Mouse (Mus musculus) kidney, adult 2 months (tissue): ENCODE measurements at regions not wholly inside any gene's neighbourhood (a gene's known extent, or its start where the extent isn't known, plus 50 kb on each side); places are given as distances from the start of the nearest gene placed in this dataset.
"Not testable (repeated sequence)": the region's sequence is repeated elsewhere in the genome, so short reads cannot be mapped to it uniquely, and the experiment has no call there.

Source experiments
- DNase-seq: peaks from one replicate; pipeline ENCODE4 v3.0.0; 2021
- H3K27ac ChIP-seq: fragments of 200-500 bp; 2 replicates; pipeline ENCODE4 v1.5.1; 2012; ENCODE audit warnings: low read depth, low read length, control low read depth, inconsistent platforms; ENCODE audit not compliant: insufficient read depth
- H3K27me3 ChIP-seq: fragments of 200-500 bp; replicated peaks from 2 replicates; pipeline ENCODE4 v1.6.1; 2012; ENCODE audit warnings: mild to moderate bottlenecking, moderate library complexity, low read length, inconsistent platforms; ENCODE audit not compliant: control insufficient read depth, insufficient read depth
- H3K36me3 ChIP-seq: fragments of 200-500 bp; 2 replicates; pipeline ENCODE4 v1.6.1; 2012; ENCODE audit warnings: mild to moderate bottlenecking, moderate library complexity, low read length, inconsistent platforms; ENCODE audit not compliant: control insufficient read depth, insufficient read depth
- H3K4me1 ChIP-seq: fragments of 200-500 bp; 2 replicates; pipeline ENCODE4 v1.6.1; 2011; ENCODE audit warnings: low read length; ENCODE audit not compliant: control insufficient read depth, insufficient read depth
- H3K4me3 ChIP-seq: fragments of 200-500 bp; 2 replicates; pipeline ENCODE4 v1.5.1; 2011; ENCODE audit warnings: mild to moderate bottlenecking, low read depth, low read length, control low read depth; ENCODE audit not compliant: insufficient read depth
- CTCF ChIP-seq: fragments of 200-500 bp; conservative IDR thresholded peaks from 2 replicates; pipeline ENCODE4 v1.5.1; 2011; ENCODE audit warnings: low read depth, mild to moderate bottlenecking, control low read depth, low read length, moderate library complexity, mixed read lengths; ENCODE audit not compliant: insufficient read depth, insufficient read length
- POLR2A ChIP-seq: fragments of 200-500 bp; IDR thresholded peaks from one replicate; pipeline ENCODE4 v1.6.1; 2011; ENCODE audit warnings: low read depth, low read length, control low read depth
- WGBS: fragments of 180-500 bp; shearing (Covaris S2); methylation state at CpG from one replicate; pipeline ENCODE4 v1.1.7; 2018; 5-methylcytosine and 5-hydroxymethylcytosine counted together

GRCm38 (mm10) chr8:5030651-5031050 lies 74.5 kb downstream of the Slc10a2 start:
- no peaks in the 10 kb centered on the region for H3K27me3 ChIP-seq
- H3K27ac ChIP-seq, result peak overlapping the region; percentile 23; the same call in 1 of the 2 replicates
- DNase-seq, result peak; percentile 92
- WGBS, result 31% methylated on average over 3 of the region's 3 CpGs
- H3K36me3 ChIP-seq, result no peaks in the 10 kb centered on the region
- TF ChIP-seq CTCF (no peak), POLR2A (no peak)
- H3K4me1 ChIP-seq, result 0 out of 2 replicates have a peak, but pooled peaks cover 5% of the 10 kb centered on the region
- H3K4me3 ChIP-seq, result no peak overlapping the region

- Histone ChIP-seq H3K27me3 (no peaks in the 10 kb centered on the region), H3K36me3 (no peaks in the 10 kb centered on the region), H3K4me1 (no peaks in the 10 kb centered on the region), H3K27ac (no peak overlapping the region), H3K4me3 (no peak overlapping the region)
- TF ChIP-seq CTCF (no peak), POLR2A (no peak)
- DNase-seq, result peak; percentile 56
- 56% methylated on average over 1 of the region's 1 CpGs for WGBS
Measured at GRCm38 (mm10) chr8:5012368-5012767, 92.8 kb downstream of the Slc10a2 start.

- 87% methylated on average over 3 of the region's 3 CpGs for WGBS
- Histone ChIP-seq H3K27ac (no peak overlapping the region), H3K27me3 (no peaks in the 10 kb centered on the region), H3K4me3 (no peak overlapping the region), H3K4me1 (no peaks in the 10 kb centered on the region), H3K36me3 (no peaks in the 10 kb centered on the region)
- no peak for TF ChIP-seq CTCF
- TF ChIP-seq POLR2A, result no peak
- DNase-seq, result no peak
Measured at GRCm38 (mm10) chr8:5011771-5012170, 93.4 kb downstream of the Slc10a2 start.

DNA sequence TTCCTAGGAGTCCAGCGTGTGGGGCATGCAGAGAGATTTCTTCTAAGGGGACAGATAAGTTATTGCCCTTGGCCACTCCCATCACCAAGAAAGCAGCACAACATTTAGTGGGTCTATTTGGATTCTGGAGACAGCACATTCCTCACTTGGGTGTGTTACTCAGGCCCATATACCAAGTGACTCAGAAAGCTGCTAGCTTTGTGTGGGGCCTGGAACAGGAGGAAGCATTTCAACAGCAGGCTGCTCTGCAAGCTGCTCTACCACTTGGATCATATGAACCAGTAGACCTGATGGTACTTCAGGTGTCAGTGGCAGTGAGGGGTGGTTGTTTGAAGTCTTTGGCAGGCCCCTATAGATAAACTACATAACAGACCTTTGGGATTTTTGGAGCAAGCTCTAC lies 101.8 kb downstream of the Slc10a2 start:
- H3K36me3 ChIP-seq, H3K4me1 ChIP-seq, H3K27ac ChIP-seq, DNase-seq, H3K4me3 ChIP-seq, H3K27me3 ChIP-seq: not testable (repeated sequence)
- 59% methylated on average over 1 of the region's 1 CpGs for WGBS
